Mouse (Mus musculus): ENCODE measurements around the gene Rnf144a. TPM values are rescaled to one million over a fixed set of nuclear protein-coding genes. Genes with fewer than 3 reads are reported as not detected.
"Not testable (repeated sequence)": the region's sequence is repeated elsewhere in the genome, so short reads cannot be mapped to it uniquely, and the experiment has no call there.

Rnf144a gene
- total RNA-seq (2021), result 10 to 100 TPM; 33.6 to 39.6 TPM

DNA sequence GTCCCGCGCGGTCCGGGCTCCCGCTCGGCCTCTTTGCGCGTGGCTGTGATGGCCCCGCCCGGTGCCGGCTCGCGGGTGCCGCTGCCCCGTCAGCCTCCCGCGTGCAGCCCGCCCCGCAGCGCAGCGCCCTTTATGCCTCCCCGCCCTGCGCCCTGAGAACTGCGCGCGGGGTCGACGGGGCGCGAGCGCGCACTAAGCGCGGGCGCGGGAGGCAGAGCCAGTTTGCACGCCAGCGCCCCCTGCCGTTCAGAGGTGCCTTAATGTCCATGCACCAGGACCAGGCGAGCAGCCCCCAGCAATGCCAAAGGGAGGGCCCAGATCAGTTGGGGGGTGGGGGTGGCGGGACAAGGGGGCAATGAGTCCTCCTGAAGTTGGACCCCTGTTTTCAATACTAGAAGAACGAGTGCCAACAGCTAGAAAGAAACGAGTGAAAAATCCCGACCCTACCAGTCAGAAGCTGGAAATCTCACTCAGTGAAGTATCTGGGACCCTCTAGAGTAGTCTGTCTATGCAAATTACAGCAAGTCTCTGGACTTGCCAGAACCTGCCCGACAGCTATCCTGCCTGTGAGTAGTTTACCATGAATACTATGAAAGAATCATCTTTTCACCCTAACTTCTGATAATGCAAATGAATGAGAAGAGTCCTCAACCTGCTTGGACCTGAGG lies at the start of gene Rnf144a:
Gene Rnf144a (minus strand): TSS at position 151 of the 668 bp plus-strand sequence.
- peak; percentile 96 for DNase-seq

DNA sequence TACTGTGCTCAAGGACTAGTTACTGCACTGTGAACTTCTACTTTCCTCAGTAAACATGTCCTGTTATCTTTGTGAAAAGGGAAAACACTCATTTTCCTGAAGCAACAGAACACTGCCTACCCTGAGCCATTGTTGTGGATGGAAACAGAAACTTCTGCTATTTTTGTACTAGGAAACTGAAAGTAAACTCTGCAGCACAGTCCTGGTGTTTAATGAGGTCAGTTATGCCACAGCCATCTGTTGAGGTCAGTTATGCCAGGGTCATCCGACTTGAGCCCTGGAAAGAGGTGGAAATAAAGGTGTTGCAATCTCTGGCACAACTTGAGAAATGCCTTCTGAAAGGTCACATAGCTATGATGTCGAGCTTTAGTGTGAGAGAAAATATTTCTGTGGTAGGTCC lies 45.0 kb upstream of the Rnf144a start:
- no peak for DNase-seq

DNA sequence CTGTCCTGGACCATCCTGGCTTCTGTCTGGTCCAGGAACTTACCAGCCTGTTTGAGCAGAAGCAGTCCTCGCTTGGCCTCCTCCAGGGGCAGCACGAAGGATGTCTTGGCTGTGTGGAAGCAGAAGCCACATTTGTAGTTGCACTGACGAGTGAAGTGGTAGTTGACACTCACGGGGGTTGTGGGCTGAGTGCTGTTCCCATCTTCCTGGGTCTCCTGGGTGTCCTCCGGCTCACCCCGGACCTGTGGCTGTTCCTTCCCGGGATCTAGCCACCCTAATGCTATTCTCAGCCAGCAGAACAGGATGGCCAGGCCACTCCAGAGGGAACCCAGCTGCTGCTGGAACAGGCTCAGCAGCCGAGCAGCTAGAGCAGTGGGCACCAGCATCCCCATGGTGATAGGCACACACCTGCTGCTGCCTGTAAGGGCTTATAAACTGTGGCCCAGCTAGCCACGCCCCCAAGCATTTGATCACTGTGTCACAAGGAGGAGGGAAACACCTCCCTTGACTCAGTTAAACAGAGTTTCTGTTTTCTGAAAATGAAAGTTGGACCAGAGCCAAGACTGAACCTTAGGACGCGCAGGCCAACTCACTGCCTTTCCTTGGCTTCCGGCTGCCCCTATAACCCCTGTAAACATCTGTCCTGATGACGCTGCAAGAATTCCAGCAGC lies 41.1 kb upstream of the Rnf144a start, which contains the start of gene Rsad2:
Gene Rsad2 (minus strand): TSS at position 425 of the 671 bp plus-strand sequence.
- peak; percentile 37 for DNase-seq

DNA sequence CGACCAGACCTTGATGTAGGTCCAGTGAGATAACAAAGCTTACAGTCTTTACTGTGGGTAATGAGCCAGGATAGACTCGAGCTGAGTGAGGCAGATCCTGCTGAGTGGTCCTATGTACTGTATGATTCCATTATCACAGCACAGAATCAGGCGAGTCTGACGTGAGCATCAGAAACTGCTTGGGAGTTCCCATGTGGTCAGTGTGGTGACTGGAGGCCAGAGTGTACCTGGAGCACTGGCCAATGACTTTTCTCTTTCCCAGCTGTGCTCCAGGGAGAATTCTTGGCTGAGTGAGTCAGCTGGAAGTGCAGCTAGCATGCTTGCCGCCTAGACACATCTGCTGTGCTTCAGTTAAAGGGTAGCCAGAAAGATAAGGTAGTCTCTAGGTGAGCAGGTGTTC lies 39.6 kb upstream of the Rnf144a start:
- DNase-seq, result no peak

DNA sequence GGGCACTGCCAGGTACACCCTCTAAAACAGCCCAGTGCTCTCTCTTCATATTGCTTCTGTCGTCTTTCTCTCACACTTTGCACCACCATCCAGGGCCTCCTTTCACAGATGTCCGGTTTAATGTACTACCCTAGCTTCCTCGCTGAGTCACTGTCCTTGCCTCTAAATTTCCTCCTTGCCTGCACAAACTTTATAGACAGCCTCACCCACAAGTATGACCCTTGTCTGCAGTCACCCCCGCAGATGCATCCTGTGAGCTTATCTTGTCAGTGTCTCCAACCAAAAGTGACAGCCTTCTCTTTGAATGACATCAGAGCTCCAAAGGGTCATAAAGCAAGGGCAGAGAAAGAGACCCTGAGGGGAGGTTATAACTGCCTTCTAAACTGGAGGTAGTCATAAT lies 37.9 kb upstream of the Rnf144a start:
- DNase-seq, result no peak

DNA sequence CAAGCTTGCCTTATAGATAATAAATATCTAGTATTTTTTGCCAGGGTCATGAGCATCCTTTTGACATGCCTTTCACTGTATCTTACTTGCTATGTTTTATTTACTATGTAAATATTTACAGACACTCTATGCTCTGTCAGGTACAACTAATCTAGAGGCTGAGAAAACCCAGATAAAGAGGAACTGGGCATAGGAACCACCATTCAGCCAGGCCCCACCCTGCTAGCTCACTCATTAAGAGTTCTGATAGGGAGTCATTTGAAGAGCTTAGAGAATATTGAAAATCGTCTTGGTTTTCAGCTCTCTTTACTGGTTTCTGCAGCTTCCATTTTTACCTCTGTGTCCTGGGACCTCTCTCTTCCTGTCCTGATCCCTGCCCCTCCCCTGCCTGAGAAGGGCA lies 36.1 kb upstream of the Rnf144a start:
- no peak for DNase-seq

DNA sequence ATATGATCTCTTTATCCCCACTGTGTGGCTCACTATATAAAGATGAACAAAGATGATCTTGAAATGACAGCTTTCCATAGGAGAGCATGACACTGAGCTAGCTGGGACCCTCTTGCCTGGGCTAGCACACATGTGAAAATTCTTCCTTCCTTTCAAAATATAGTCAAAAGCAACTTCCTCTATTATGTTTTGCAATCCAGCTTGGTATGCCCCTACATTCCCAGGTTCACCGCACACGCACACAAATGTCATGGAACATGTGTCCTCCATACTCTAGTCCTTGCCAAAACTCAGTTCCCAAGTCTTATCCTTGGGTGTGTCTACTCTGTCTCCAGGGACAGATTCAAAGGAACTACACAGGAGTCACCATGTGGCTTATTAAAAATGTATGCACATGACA lies 34.4 kb upstream of the Rnf144a start:
- DNase-seq, result no peak

DNA sequence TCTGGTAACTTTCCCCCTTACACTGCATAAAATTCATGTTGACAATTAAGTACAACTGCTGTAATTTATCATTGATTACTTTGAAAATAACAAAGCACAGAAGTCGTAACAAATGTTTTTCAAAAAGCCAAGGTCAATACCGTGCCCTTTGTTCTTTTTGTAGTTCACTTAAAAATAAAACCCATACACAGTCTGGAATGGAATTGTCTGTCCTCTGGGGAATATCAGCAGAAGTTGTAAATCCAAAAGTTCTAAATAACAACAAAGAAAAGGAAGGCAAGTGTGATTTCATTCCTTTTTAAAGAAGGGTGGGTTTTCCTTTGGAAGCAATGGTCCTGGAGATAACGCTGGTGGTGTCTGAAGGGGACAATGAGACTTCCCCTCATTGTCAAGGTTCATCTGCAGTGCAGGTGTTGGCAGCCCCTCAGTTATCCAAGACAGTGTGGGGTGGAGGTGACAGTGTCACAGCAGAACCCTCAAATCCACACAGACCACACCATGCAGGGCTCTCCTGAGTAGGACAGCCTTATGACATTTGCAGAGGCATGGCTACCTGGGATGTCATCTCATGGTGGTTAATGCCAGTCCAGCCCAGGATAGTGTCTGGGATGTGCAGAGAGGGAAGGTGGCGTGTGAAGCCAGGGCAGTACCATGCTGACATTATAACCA lies 31.5 kb upstream of the Rnf144a start:
- no peak for DNase-seq

DNA sequence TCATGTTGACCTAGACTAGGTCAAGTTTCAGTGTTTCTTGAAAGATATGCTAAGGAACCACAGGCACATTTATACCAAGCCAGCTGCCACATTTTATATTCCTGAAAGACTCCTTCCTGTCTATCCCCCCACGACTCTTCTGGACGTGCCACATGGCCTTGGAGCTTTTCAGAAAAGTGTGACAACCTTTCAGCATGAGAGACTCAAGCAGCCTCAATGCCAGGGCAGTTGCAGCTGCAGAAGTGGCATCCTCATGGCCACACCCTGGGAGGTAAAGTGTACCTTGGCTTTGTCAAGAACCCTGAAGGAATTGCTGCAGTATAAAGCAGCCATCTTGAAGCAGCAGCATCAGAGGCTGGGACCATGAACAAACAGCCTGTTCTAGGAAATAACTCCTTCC lies 29.5 kb upstream of the Rnf144a start:
- DNase-seq, result no peak

DNA sequence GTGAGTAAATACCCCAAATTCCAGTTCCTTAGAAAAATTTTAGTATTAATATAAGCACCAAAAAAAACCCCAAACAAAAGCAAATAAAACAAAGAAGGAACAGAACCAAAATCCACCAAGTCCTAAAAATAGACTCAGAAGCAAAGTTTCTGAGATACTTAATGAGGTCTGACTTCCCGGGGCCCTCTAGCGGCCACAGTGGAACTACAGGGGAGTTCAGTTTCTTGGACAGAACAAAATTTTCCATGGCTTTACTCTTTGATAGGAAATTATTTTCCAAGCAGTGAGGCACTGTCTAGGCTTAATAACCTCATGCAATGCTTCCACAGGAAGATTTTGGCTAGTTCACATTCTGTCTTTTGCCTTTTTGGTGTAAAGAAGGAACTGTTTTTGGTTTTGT lies 29.0 kb upstream of the Rnf144a start:
- DNase-seq, result peak; percentile 91

DNA sequence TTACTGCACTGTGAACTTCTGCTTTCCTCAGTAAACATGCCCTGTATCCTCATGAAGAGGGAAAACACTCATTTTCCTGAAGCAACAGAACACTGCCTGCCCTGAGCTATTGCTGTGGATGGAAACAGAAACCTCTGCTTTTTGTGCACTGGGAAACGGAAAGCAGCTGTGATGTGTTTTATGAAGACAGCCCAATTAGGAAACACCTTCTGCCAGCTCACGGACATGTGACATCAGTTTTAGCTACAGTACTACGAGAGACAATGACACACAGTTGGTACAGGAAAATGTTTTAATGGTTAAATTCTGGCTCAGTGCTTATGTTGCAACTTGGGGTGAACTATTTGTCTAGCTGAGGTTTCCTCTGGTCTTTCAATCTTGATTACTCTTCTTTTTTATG lies 24.3 kb upstream of the Rnf144a start:
- DNase-seq, result no peak

DNA sequence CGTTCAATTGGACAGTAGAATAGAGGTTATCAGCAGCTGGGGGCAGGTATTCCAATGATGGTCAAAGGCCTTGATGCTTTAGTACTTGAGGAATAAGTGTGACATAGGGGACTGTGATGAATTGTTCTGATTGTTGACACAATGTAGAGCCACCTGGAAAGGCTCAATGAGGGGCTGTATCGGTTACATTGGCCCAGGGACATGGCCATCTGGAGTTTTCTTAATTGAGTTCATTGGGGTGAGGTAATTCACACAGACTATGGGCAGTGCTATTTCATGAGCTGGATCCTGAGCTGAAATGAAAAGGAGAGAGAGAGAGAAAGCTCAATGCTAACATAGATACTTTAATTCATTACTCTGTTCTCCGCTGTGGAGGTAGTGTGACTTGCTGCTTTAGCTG lies 22.9 kb upstream of the Rnf144a start:
- DNase-seq, result no peak

DNA sequence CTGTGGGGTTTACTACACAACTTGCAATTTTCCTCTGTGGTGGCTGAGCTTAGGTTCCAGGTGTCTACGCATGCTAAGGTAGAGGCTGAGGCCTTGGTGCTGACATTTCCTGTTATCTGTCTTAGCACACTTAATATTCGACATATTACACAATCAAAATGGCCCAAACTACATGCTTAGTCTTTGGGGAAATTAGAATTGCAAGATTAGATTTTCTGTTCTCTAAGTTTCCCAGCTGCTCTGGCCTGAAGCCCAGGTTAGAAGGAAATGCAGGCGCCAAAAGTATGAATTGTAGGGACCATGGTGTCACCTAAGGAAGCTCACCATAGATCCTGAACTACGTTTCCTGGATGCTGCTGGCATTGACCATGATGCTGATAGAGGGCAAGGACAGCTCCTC lies 21.3 kb upstream of the Rnf144a start:
- no peak for DNase-seq

DNA sequence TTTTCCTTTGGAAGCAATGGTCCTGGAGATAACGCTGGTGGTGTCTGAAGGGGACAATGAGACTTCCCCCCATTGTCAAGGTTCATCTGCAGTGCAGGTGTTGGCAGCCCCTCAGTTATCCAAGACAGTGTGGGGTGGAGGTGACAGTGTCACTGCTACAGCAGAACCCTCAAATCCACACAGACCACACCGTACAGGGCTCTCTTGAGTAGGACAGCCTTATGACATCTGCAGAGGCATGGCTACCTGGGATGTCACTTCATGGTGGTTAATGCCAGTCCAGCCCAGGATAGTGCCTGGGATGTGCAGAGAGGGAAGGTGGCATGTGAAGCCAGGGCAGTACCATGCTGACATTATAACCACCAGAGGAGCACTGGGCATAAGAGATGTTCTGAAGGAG lies 13.7 kb upstream of the Rnf144a start:
- DNase-seq, result not testable (repeated sequence)

DNA sequence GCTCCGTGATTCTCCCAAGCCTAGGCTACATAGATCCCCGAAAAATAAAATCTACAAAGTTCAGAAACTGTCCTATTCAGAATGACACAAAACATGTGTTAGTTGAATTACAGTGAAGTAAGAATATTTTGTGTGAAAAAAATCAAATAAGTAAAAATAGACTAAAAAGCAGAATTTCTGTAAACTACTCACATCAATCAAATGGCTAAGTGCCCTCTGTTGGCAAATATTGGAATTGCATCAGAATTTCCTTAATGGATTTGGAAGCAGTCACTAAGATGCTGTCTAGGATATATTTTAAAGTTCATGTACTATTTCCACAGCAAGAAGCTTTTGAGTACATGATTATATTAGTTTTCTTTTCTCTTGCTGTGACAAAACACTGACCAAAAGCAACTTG lies 9.8 kb upstream of the Rnf144a start:
- DNase-seq, result no peak

DNA sequence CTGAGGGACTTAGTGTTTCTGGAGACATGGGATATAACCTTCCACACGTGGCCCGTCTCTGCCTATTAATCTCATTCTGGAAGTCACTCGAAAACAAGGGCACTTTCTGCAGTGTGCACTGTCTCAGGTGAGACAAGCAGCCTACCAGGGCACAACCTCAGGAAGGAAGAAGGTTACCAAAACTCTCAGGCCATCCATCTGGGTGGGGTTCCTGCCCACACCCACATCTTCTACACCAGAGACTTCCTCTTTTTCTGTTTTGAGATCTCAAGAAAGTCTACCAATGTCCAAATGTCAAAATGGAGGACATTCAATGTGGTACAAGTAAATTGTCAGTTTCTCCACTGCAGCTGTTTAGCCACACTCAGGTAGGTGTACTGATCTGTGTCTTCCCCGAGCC lies 3.3 kb upstream of the Rnf144a start:
- no peak for DNase-seq

DNA sequence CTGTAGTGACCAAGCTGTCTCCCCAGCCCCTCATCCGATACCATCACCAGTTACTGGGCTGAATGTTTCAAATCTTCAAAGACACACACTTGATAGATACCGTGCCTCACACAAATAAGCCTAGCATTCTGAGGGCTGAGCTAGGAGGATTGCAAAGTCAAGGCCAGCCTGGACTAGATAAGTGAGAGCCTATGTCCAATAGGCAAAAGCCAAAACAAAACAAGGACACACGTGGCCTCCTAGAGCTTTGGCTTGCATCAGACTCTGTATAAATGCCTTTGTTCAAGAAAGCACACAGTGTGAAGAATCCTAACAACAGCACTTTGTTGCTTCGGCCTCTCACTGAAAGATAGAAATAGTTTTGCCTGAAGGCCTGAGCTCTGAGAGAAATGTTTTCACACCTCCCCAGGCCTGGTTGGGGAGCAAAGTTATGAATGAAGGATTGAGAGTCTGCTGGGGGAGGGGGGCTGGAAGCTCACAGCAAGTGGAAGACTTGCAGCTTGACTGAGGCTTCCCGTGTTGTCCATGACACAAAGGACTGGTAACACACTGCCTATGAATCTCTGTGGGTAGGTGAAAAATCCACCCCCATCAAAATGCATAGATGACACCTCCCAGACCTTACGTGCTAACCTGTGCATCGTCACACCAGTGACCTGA lies 1.7 kb upstream of the Rnf144a start:
- DNase-seq, result no peak

DNA sequence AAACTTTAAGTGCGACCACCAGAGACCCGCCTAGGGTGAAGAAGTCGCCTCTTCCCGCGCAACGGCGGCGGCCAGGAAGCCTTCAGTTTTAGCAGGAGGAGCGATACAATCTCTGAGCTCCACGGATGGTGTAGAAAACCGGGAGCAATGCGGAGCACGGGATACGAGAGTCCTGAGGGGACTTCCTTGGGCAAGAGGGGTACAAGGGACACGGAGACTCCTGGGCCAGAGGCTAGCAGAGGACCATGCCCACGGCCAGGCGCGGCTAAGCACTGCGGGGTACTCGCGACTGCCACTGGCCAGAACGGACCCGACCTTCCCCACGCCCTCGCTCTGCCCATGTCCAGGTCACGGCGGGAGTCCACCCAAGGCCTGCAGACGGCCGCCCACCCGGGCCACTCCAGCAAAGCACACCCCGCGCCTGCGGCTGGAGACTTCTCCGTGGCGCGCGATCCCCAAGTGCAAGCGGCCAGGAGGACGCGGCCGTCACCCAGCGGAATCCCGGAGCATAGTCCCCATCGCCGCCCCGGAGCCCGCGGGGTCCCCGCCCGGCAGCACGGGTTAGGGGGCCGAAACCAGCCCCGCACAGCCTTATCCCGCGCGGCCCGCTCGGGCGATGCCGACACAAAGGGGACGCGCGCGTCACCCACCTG lies 477 bp downstream of the Rnf144a start:
- DNase-seq, result peak; percentile 60

DNA sequence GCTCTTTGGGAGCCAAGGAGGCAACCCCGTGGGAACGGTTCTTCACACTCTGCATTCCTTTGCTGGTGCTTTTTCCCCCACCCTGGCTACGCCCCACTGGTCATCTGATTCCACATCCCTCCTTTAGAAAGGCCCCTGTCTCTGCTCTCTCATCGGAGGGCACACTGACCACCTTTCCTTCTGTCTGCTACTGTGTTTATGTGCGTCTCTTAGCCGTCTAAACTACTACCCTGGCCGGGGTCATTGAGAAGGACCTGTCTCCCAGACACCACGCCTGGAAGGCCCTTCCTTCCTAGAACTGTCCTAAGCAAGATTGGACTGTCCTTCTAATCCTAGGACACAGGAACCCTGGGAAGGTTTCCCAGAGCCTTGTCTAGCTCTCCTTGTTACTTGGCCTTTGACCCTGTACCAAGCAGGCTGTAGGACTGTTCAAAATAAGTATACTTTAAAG lies 1.1 kb downstream of the Rnf144a start:
- DNase-seq, result no peak

DNA sequence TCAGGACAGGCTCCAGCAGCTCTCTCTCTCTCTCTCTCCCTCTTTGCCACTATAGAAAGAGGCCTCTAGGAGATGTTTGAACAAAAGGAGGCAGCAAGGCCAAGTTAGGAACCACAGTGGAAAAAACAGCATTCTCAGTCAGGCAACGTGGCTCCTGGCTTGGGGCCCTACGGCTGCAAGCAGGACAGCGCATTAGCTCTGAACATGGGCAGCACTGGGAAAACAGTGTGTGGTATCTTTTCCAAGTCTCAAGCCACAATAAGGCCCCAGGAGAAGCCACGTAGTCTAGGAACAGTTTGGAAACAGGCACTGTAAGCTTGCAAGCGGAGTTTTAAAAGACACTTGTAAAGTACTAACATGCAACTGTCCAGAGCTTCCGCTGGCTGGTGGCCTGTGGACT lies 2.3 kb downstream of the Rnf144a start:
- peak; percentile 58 for DNase-seq

DNA sequence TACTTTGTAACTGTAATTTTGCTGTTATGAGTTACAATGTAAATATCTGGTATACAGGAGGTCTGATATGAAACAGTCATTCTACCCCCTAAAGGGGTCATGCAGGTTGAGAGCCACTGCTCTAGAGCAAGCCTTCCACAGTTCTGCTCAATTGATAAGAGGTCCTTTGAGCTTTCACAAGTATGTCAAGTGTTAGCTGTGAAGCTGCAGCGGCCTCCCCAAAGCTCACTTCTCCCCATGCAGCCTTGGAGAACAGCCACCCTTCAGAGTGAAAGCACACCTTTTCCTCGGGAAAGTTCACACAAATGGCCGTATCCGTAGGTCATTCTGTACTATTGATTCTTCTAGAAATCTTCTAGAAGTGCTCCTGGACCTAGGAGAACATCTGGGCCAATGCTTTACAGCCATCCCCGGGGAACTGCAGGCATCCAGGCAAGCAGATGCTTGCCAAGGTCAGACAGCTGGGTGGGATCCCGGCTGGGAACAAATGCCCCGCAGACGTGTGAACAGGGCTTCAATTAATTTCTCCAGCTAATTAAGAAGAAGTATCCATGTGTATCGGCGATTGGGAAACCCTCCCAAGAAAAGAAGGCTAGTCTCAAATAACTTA lies 3.1 kb downstream of the Rnf144a start:
- DNase-seq, result no peak

DNA sequence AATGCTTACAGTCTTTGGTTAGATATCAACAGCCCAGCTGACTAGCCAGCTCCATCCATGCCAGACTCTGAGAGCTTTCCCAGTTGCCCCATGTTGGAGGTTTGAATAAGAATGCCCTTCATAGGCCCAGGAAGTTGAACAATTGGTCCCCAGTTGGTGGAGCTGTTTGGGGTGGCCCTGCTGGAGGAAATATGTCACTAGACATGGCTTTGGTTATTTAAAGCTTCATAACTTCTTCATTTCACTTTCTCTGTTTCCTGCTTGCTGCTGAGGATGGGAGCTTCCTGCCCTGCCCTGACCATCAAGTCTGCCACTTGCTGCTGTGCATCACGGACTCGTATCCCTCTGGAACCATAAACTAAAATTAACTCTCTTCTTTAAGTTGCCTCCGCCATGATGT lies 4.6 kb downstream of the Rnf144a start:
- DNase-seq, result no peak
